Mouse (Mus musculus) retina, postnatal 1 day (tissue): Measurements from ENCODE around the gene Kif6.

Experiments
- DNase-seq: peaks from one replicate; pipeline ENCODE4 v3.0.0-alpha.2; 2012

Kif6 gene

DNA sequence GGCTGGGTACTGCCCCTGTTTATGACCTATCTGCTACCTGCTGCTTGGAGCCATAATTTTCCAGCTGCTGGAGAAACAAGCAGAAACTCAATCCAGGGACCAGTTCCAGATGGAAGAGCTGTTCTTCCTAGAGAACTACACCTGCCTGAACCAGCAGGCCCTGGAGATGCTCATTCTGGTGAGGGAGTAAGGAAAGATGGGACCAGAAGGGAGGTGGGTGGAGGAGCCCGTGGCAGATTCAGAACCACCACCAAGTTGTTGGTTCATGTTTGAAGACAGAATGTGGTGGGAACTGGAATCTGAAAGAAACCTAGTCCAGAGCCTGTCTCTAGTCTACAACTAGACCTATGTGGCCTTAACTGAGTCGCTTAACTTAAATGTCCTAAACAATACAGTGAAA, 312.7 kb downstream of the Kif6 start:
- no peak for DNase-seq

GRCm38 (mm10) chr17:49933806-49934205, 318.9 kb downstream of the Kif6 start:
- no peak for DNase-seq

GRCm38 (mm10) chr17:49934586-49934985, 319.6 kb downstream of the Kif6 start:
- DNase-seq: peak; percentile 60

- DNase-seq: peak; percentile 77
Observed at GRCm38 (mm10) chr17:49935602-49936205, 320.8 kb downstream of the Kif6 start.

DNA sequence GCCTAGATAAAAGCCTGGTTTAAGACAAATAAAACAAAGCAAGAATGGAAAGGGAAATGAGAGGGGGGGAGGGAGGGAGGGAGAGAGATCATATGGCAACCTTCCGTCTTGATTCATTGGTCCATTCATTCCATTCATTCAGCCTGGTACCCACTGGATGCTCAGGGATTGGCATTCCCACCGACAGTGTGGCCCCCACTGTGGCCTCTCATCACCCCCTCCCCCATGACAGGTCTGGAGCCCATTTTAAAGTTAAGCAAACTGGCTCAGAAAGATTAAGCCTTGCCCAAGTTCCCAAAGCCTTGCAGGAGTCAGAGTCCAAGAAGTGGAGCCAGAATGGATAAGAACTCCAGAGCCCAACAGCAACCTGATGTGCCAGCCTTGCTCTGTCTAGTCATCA, 321.3 kb downstream of the Kif6 start:
- DNase-seq: no peak

GRCm38 (mm10) chr17:49939146-49939545, 324.2 kb downstream of the Kif6 start:
- no peak for DNase-seq

DNA sequence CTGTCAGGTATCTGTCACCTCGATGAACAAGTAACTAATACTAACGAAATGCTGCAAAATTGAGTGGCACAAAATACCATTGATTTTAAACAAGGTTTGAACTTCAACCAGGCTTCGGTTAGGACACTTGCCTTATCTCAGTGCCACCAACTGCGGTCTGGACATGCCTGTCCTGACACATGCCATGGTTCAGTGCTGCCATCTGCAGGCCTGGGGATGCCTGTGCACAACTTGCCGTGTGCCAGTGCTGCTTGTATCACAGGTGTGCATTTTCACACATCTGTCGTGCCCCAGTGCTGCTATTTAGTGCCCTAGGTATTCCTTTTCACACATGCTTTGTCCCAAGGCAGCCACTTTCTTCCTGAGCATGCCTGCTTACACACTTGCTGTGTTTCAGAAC, 327.7 kb downstream of the Kif6 start:
- DNase-seq: peak; percentile 27

- peak; percentile 82 for DNase-seq
Observed at GRCm38 (mm10) chr17:49951491-49951855, 336.5 kb downstream of the Kif6 start.

DNA sequence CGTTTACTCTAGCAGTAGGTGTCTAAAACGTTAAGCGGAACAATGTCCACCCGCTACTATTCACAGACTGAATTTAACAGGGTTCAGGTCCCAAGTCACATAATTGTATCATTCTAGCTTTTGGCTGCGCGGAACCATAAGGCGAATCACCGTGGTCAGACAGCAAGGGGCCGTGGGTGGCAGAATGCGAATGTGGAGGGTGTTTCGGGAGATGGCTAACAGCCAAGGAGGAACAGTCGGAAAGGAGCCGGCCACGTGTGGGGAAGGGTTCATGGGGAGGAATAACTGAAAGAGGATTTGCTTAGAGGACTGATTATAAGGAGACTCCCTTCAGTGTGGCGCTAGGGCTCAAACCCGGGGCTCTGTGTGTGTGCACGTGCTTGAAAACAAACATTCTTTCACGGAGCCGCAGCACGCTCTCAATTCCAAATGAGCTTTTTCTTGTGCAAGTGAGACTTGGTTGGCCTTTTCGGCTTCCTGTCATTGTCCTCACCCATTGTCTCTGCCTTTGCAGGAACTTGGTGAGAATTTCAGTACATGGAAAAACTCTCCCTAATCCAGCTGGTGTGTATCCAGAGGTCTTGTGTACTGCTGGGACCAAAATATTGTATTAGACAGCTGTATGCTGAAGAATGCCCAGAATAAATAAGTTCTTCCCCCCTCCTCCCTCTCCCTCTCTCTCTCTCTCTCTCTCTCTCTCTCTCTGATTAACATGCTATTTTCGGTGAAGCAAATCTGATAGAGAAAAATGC, 337.1 kb downstream of the Kif6 start:
- DNase-seq: peak; percentile 50

GRCm38 (mm10) chr17:49959021-49959420, 344.1 kb downstream of the Kif6 start:
- no peak for DNase-seq
